Mouse (Mus musculus) embryonic facial prominence, embryonic 13.5 days (tissue): ENCODE measurements at regions not wholly inside any gene's neighbourhood (a gene's known extent, or its start where the extent isn't known, plus 50 kb on each side); places are given as distances from the start of the nearest gene placed in this dataset.

Experiments used
- ATAC-seq: fragments of 200-750 bp; cut with Nextera tagmentation; 2 replicates; pipeline ENCODE4 v1.8.0; 2017; ENCODE audit warnings: low read depth; ENCODE audit not compliant: insufficient number of reproducible peaks, insufficient read depth, low FRiP score, low TSS enrichment
- H3K27ac ChIP-seq: fragments of 300-500 bp; sonication (generic); 2 replicates; pipeline ENCODE4 v1.5.1; 2015; ENCODE audit warnings: moderate library complexity, mild to moderate bottlenecking, inconsistent platforms
- H3K27me3 ChIP-seq: fragments of 300-500 bp; sonication (generic); 2 replicates; pipeline ENCODE4 v1.6.1; 2015; ENCODE audit warnings: mild to moderate bottlenecking, inconsistent platforms
- H3K36me3 ChIP-seq: fragments of 300-500 bp; sonication (generic); 2 replicates; pipeline ENCODE4 v1.6.1; 2015; ENCODE audit warnings: mild to moderate bottlenecking, inconsistent platforms
- H3K4me1 ChIP-seq: fragments of 300-500 bp; sonication (generic); 2 replicates; pipeline ENCODE4 v1.6.1; 2015; ENCODE audit warnings: inconsistent platforms
- H3K4me2 ChIP-seq: fragments of 300-500 bp; sonication (generic); 2 replicates; pipeline ENCODE4 v1.6.1; 2015; ENCODE audit warnings: moderate library complexity, mild to moderate bottlenecking, inconsistent platforms
- H3K4me3 ChIP-seq: fragments of 300-500 bp; sonication (generic); 2 replicates; pipeline ENCODE4 v1.5.1; 2015; ENCODE audit warnings: mild to moderate bottlenecking, inconsistent platforms
- H3K9ac ChIP-seq: fragments of 300-500 bp; sonication (generic); 2 replicates; pipeline ENCODE4 v1.6.1; 2015; ENCODE audit warnings: mild to moderate bottlenecking, inconsistent platforms
- H3K9me3 ChIP-seq: fragments of 300-500 bp; sonication (generic); 2 replicates; pipeline ENCODE4 v1.6.1; 2016; ENCODE audit warnings: inconsistent platforms
- WGBS: fragments of 180-500 bp; shearing (Covaris S2); methylation state at CpG from one replicate; pipeline ENCODE4 v1.1.7; 2015; ENCODE audit warnings: mixed read lengths; 5-methylcytosine and 5-hydroxymethylcytosine counted together

DNA sequence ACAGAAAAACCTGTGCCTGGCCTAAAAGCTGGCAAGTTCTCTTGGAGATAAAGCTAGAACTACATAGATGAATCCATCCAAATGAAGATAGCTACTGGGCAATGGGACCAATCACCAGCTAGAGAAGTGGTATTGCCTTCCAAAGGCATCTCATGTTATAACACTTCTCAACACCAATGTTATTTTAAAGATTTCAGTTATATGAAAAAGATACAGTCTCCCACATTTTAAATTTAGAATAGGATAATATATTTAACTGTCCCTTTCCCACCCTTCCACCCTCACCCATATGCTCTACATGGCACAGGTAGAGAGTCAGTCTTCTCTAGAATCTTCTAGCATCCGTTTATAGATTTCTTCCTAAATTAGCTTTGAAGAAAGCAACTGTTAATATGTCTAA lies 87.6 kb upstream of the Pou6f2 start:
- Histone ChIP-seq H3K4me2 (no peak overlapping the region), H3K36me3 (no peaks in the 10 kb centered on the region), H3K4me3 (no peak overlapping the region), H3K27ac (no peak overlapping the region), H3K27me3 (no peaks in the 10 kb centered on the region), H3K9ac (no peak overlapping the region), H3K4me1 (no peaks in the 10 kb centered on the region), H3K9me3 (no peaks in the 10 kb centered on the region)
- WGBS = 88% methylated on average over 1 of the region's 1 CpGs
- no peak for ATAC-seq

DNA sequence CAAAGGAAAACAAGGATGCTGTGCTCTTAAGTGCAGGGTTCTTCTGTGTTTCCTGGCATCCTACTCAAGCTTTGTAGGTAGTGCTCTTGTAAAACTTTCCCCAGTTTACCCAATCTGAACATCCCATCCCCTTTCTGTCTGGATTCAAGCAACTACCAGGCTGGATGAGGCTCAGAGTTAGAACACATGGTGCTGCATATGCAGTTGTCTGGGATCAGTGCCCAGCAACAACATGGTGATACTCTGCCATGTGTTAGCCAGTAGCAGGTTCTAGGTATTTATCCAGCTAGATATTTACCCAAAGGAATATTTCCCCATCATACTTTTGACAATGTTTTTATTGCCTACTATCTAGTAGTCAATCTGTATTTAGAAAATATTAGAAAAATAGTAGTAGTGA lies 78.8 kb upstream of the Pou6f2 start:
- no peaks in the 10 kb centered on the region for H3K9me3 ChIP-seq
- no peak overlapping the region for H3K4me2 ChIP-seq
- no peak overlapping the region for H3K27ac ChIP-seq
- H3K4me3 ChIP-seq = no peak overlapping the region
- H3K36me3 ChIP-seq = no peaks in the 10 kb centered on the region
- no peak overlapping the region for H3K9ac ChIP-seq
- no peak for ATAC-seq
- no peaks in the 10 kb centered on the region for H3K27me3 ChIP-seq
- no peaks in the 10 kb centered on the region for H3K4me1 ChIP-seq

DNA sequence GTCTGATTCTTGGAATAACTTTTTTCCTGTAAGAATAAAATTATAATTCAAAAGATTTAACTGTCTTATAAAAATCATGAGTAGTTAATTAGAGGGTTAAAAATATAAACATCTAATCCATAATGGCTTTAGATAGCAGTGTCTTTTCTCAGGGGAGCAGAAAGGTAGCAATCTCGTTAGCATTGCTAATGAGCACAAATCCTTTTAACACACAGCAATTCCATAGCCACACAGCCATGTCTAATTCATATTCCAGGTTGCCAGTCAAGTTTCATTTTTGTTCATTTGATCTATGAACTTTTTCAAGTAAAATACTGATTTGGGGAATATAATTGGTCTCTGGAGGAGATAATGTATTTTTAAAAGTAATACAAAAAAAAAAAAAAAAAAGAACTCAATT lies 74.0 kb upstream of the Pou6f2 start:
- no peaks in the 10 kb centered on the region for H3K36me3 ChIP-seq
- WGBS = 54% methylated on average over 1 of the region's 1 CpGs
- no peak overlapping the region for H3K27ac ChIP-seq
- H3K4me2 ChIP-seq = no peak overlapping the region
- no peak for ATAC-seq
- no peaks in the 10 kb centered on the region for H3K9me3 ChIP-seq
- no peak overlapping the region for H3K4me3 ChIP-seq
- no peak overlapping the region for H3K9ac ChIP-seq
- no peaks in the 10 kb centered on the region for H3K27me3 ChIP-seq
- no peaks in the 10 kb centered on the region for H3K4me1 ChIP-seq

- Histone ChIP-seq H3K27ac (no peak overlapping the region), H3K36me3 (no peaks in the 10 kb centered on the region), H3K4me2 (no peak overlapping the region), H3K4me1 (no peaks in the 10 kb centered on the region), H3K9ac (no peak overlapping the region), H3K27me3 (no peaks in the 10 kb centered on the region), H3K4me3 (no peak overlapping the region), H3K9me3 (no peaks in the 10 kb centered on the region)
- ATAC-seq = no peak; the same call in 1 of the 2 replicates
- 84% methylated on average over 7 of the region's 7 CpGs for WGBS
These were observed 68.4 kb upstream of the Pou6f2 start for GRCm38 (mm10) chr13:18465921-18466320.

DNA sequence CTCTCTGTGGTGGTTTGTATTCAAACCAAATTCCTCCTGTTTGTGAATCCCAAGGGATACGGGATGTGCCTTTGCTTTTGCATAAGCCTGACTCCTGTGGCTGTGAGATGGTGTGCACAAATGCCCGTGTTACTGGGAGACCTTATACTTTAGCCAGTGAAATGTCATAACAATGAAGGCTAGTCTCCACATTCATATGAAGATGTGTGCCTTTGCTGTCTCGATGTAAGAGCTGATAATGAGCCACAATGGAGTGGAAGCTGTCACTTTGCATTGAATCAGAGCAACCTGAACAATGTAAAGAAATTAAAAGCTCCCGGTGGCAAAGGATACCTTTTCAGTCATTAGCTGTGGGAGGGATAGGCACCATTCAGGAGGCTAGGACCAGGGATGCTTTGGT lies 64.7 kb upstream of the Pou6f2 start:
- Histone ChIP-seq H3K4me3 (no peak overlapping the region), H3K27ac (no peak overlapping the region), H3K36me3 (no peaks in the 10 kb centered on the region), H3K27me3 (no peaks in the 10 kb centered on the region), H3K9me3 (no peaks in the 10 kb centered on the region), H3K9ac (no peak overlapping the region), H3K4me2 (no peak overlapping the region), H3K4me1 (no peaks in the 10 kb centered on the region)
- no peak for ATAC-seq
- 35% methylated on average over 4 of the region's 4 CpGs for WGBS

DNA sequence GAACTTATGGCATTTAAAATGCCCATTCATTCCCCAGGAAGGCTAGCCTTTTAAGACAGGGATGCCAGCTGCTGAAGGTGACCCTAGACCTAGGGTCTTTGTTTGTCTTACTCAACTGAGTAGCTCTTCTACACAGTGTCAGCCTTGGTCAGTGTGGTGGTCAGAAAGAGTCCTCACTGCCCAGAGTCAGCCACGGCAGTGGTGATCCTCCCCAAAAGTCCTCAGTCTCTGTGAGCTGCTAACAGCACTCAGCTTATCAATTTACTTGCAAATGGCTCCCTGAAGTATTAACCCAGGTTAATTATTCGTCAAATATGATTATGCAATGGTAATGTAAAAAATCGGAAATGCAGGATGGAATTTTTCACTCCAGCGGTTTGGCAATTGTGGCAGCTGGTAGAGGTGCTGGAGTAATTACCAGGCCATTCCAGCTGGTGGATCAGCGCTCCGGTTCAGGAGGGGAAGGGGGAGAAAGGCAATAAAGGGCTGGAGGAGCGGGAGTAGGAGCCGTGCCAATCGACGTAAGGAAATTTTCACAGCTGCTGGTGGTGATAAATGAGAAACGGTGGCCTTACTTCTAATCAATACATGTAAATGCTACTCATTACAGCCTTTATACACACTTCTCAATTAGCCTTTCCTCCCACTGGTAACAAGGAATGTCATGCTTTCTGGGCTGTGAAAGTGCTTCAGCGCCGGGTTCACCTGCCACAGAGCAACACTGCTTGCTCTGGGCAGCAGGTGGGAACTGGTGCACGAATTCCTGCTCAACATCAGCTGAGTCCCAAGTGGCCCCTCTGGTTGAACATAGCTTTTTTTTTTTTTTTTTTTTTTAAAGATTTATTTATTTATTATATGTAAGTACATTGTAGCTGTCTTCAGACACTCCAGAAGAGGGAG lies 60.1 kb upstream of the Pou6f2 start:
- ATAC-seq = no peak
- no peaks in the 10 kb centered on the region for H3K27me3 ChIP-seq
- no peaks in the 10 kb centered on the region for H3K4me1 ChIP-seq
- H3K9ac ChIP-seq = no peak overlapping the region
- H3K4me3 ChIP-seq = no peak overlapping the region
- WGBS = 59% methylated on average over 14 of the region's 14 CpGs
- H3K4me2 ChIP-seq = no peak overlapping the region
- no peak overlapping the region for H3K27ac ChIP-seq
- H3K36me3 ChIP-seq = no peaks in the 10 kb centered on the region
- H3K9me3 ChIP-seq = no peaks in the 10 kb centered on the region
